Mouse (Mus musculus): Measurements from ENCODE around the gene Mlxip. TPM values are rescaled to one million over a fixed set of nuclear protein-coding genes. Genes with fewer than 3 reads are reported as not detected.

The Mlxip gene
- polyA plus RNA-seq, 1 experiment from 2014 or later, result 20.6 TPM

GRCm38 (mm10) chr5:123489112-123489785, 94.7 kb downstream of the Mlxip start, which contains the start of the genes Lrrc43 and Il31:
TSS of gene Lrrc43 (plus strand) at chr5:123489305.
TSS of gene Il31 (minus strand) at chr5:123489489.
- Histone ChIP-seq H3K27ac (no peak within 1 kb of the TSS), H3K9me3 (no peaks in the 10 kb centered on the region), H3K4me2 (peak within 1 kb of the TSS; percentile 48), H3K36me3 (no peaks in the 10 kb centered on the region), H3K27me3 (no peaks in the 10 kb centered on the region; the same call in 1 of the 2 replicates), H3K4me3 (no peak within 1 kb of the TSS), H3K4me1 (0 out of 2 replicates have a peak, but pooled peaks cover 10% of the 10 kb centered on the region), H3K9ac (no peak within 1 kb of the TSS)
- WGBS, result 7% methylated on average over 25 of the region's 25 CpGs
- ATAC-seq (ENCODE audit: borderline replicate concordance, extremely low read depth, low FRiP score, low TSS enrichment), result no peak

GRCm38 (mm10) chr5:123489935-123490334, 95.3 kb downstream of the Mlxip start:
- H3K27ac ChIP-seq, result no peak overlapping the region
- H3K4me3 ChIP-seq, result no peak overlapping the region
- H3K27me3 ChIP-seq, result no peaks in the 10 kb centered on the region; the same call in 1 of the 2 replicates
- H3K36me3 ChIP-seq, result no peaks in the 10 kb centered on the region
- H3K9ac ChIP-seq, result no peak overlapping the region
- ATAC-seq (ENCODE audit: borderline replicate concordance, extremely low read depth, low FRiP score, low TSS enrichment), result no peak
- H3K4me1 ChIP-seq, result 0 out of 2 replicates have a peak, but pooled peaks cover 10% of the 10 kb centered on the region
- 56% methylated on average over 9 of the region's 9 CpGs for WGBS
- H3K9me3 ChIP-seq, result no peaks in the 10 kb centered on the region
- no peak overlapping the region for H3K4me2 ChIP-seq

- H3K9ac ChIP-seq, result no peak overlapping the region
- no peak overlapping the region for H3K4me2 ChIP-seq
- H3K36me3 ChIP-seq, result no peaks in the 10 kb centered on the region
- H3K9me3 ChIP-seq, result no peaks in the 10 kb centered on the region
- H3K4me1 ChIP-seq, result peaks cover 8% of the 10 kb centered on the region
- H3K4me3 ChIP-seq, result no peak overlapping the region
- H3K27me3 ChIP-seq, result no peaks in the 10 kb centered on the region; the same call in 1 of the 2 replicates
- no peak for ATAC-seq (ENCODE audit: borderline replicate concordance, extremely low read depth, low FRiP score, low TSS enrichment)
- H3K27ac ChIP-seq, result no peak overlapping the region
- WGBS, result 32% methylated on average over 4 of the region's 4 CpGs
These were observed 105.1 kb downstream of the Mlxip start for GRCm38 (mm10) chr5:123499717-123500116.

GRCm38 (mm10) chr5:123501973-123502372, 107.4 kb downstream of the Mlxip start:
- Histone ChIP-seq H3K36me3 (no peaks in the 10 kb centered on the region), H3K9me3 (no peaks in the 10 kb centered on the region), H3K4me3 (no peak overlapping the region), H3K27ac (no peak overlapping the region), H3K27me3 (peaks cover 7% of the 10 kb centered on the region), H3K4me1 (peaks cover 8% of the 10 kb centered on the region), H3K9ac (no peak overlapping the region), H3K4me2 (no peak overlapping the region)
- ATAC-seq (ENCODE audit: borderline replicate concordance, extremely low read depth, low FRiP score, low TSS enrichment), result no peak
- WGBS, result 64% methylated on average over 4 of the region's 4 CpGs

Other genes with a start within 250 kb of the Mlxip start
- gene Psmd9, start 225.4 kb upstream of the Mlxip start, polyA plus RNA-seq (2015; fragmentation: Nextera tagmentation; extraction: Ambion mirVana), result 85.3 and 88.7 TPM in 2 replicates
- 0.72 TPM in 1 of 2 replicates, not detected in the other for gene Hpd, start 212.1 kb upstream of the Mlxip start, polyA plus RNA-seq (2015; fragmentation: Nextera tagmentation; extraction: Ambion mirVana)
- gene Wdr66, start 142.7 kb upstream of the Mlxip start, polyA plus RNA-seq (2015; fragmentation: Nextera tagmentation; extraction: Ambion mirVana), result 0.84 and 1.00 TPM in 2 replicates
- gene Bcl7a, start 51.0 kb upstream of the Mlxip start, polyA plus RNA-seq (2015; fragmentation: Nextera tagmentation; extraction: Ambion mirVana), result 21.2 and 24.6 TPM in 2 replicates
- gene Lrrc43, start 94.5 kb downstream of the Mlxip start, polyA plus RNA-seq (2015; fragmentation: Nextera tagmentation; extraction: Ambion mirVana), result 0.60 and 0.65 TPM in 2 replicates
- not detected in 2 replicates for gene Il31, start 94.7 kb downstream of the Mlxip start, polyA plus RNA-seq (2015; fragmentation: Nextera tagmentation; extraction: Ambion mirVana)
- gene B3gnt4, start 115.7 kb downstream of the Mlxip start, polyA plus RNA-seq (2015; fragmentation: Nextera tagmentation; extraction: Ambion mirVana), result 0.40 and 0.54 TPM in 2 replicates
- gene Diablo, start 129.4 kb downstream of the Mlxip start, polyA plus RNA-seq (2015; fragmentation: Nextera tagmentation; extraction: Ambion mirVana), result 109 and 115 TPM in 2 replicates
- 0.36 and 1.3 TPM in 2 replicates for gene Gm49027, start 130.7 kb downstream of the Mlxip start, polyA plus RNA-seq (2015; fragmentation: Nextera tagmentation; extraction: Ambion mirVana)
- gene Vps33a, start 178.2 kb downstream of the Mlxip start, polyA plus RNA-seq (2015; fragmentation: Nextera tagmentation; extraction: Ambion mirVana), result 24.1 and 24.7 TPM in 2 replicates